Mouse (Mus musculus): ENCODE data around the gene Lpar6. TPM values are rescaled to one million over a fixed set of nuclear protein-coding genes. Genes with fewer than 3 reads are reported as not detected.

Lpar6 gene
- polyA plus RNA-seq, 1 experiment from 2014 or later: 11.5 TPM

GRCm38 (mm10) chr14:73271807-73272206 lies 34.1 kb downstream of the Lpar6 start:
- no peaks in the 10 kb centered on the region for H3K4me1 ChIP-seq (ENCODE audit: control insufficient read depth, insufficient read depth, low read length)
- WGBS: 61% methylated on average over 5 of the region's 5 CpGs
- no peak overlapping the region for H3K4me3 ChIP-seq (ENCODE audit: low read depth, low read length)
- DNase-seq (ENCODE audit: low spot score) (no peak), ATAC-seq (ENCODE audit: low read depth) (no peak)
- H3K27ac ChIP-seq (replicated peaks; ENCODE audit: low read depth, low read length): no peak overlapping the region
- no peaks in the 10 kb centered on the region for H3K9me3 ChIP-seq (ENCODE audit: control insufficient read depth, low read length)
- no peaks in the 10 kb centered on the region for H3K36me3 ChIP-seq (ENCODE audit: control insufficient read depth, insufficient read depth, low read length)
- no peaks in the 10 kb centered on the region for H3K27me3 ChIP-seq (replicated peaks; ENCODE audit: control insufficient read depth, insufficient read depth, low read length)
- no peak overlapping the region for H3K9ac ChIP-seq (ENCODE audit: low read depth, low read length)
- H3K4me2 ChIP-seq (ENCODE audit: low read depth, low read length): no peak overlapping the region

DNA sequence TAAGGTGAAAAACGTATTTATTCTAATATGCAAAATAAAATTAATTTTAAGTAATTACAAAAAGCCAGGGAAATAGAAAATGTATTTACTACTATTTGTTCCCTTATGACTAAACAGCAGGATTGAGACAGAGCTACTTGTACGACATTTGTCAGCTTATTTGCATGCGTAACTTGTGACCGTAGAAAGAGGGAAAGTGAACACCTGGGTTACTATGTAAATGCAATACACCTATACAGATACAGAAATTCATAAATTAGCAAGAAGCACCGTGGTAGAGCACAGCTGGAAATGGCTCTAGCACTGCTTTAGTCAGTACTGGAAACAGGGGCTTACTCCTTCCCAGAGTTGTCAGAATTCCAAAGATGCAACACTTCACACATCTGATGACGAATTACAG lies 41.4 kb downstream of the Lpar6 start:
- 78% methylated on average over 6 of the region's 6 CpGs for WGBS
- no peak for ATAC-seq (ENCODE audit: low read depth)

DNA sequence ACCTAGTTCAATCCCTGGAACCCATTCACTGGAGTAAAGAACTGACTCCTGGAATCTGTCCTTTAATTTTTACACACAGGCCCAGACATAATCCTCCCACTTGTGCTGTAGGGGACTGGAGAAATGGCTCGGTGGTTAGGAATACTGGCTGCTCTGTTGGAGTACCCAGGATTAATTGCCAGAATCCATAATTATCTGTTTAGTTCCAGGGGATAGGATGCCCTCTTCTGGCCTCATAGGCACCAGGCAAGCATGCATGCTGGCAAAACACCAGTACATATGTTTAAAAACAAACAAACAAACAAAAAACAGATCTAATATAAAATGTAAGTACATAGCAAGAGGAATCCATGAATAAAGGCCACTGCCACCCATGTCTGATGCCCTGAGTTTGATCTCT lies 43.3 kb downstream of the Lpar6 start:
- DNase-seq (ENCODE audit: low spot score): peak; percentile 15
- H3K4me3 ChIP-seq (ENCODE audit: low read depth, low read length): no peak overlapping the region
- H3K27me3 ChIP-seq (replicated peaks; ENCODE audit: control insufficient read depth, insufficient read depth, low read length): no peaks in the 10 kb centered on the region
- no peak overlapping the region for H3K27ac ChIP-seq (replicated peaks; ENCODE audit: low read depth, low read length)
- 20% methylated on average over 1 of the region's 1 CpGs for WGBS
- H3K36me3 ChIP-seq (ENCODE audit: control insufficient read depth, insufficient read depth, low read length): peaks cover 11% of the 10 kb centered on the region; the same call in 1 of the 2 replicates
- H3K9me3 ChIP-seq (ENCODE audit: control insufficient read depth, low read length): no peaks in the 10 kb centered on the region
- no peak overlapping the region for H3K9ac ChIP-seq (ENCODE audit: low read depth, low read length)
- no peak overlapping the region for H3K4me2 ChIP-seq (ENCODE audit: low read depth, low read length)
- H3K4me1 ChIP-seq (ENCODE audit: control insufficient read depth, insufficient read depth, low read length): no peaks in the 10 kb centered on the region
- no peak for ATAC-seq (ENCODE audit: low read depth)

More for the DNA sequence above, 41.4 kb downstream of the Lpar6 start:
- peaks cover 6% of the 10 kb centered on the region; the same call in 1 of the 2 replicates for H3K36me3 ChIP-seq (ENCODE audit: control insufficient read depth, insufficient read depth, low read length)
- H3K9me3 ChIP-seq (ENCODE audit: control insufficient read depth, low read length): no peaks in the 10 kb centered on the region
- H3K27me3 ChIP-seq (replicated peaks; ENCODE audit: control insufficient read depth, insufficient read depth, low read length): no peaks in the 10 kb centered on the region
- H3K9ac ChIP-seq (ENCODE audit: low read depth, low read length): no peak overlapping the region
- H3K4me3 ChIP-seq (ENCODE audit: low read depth, low read length): no peak overlapping the region
- H3K27ac ChIP-seq (replicated peaks; ENCODE audit: low read depth, low read length): no peak overlapping the region
- H3K4me2 ChIP-seq (ENCODE audit: low read depth, low read length): no peak overlapping the region
- no peaks in the 10 kb centered on the region for H3K4me1 ChIP-seq (ENCODE audit: control insufficient read depth, insufficient read depth, low read length)
- DNase-seq (ENCODE audit: low spot score): no peak

- Histone ChIP-seq H3K4me1 (ENCODE audit: control insufficient read depth, insufficient read depth, low read length) (no peaks in the 10 kb centered on the region), H3K9ac (ENCODE audit: low read depth, low read length) (no peak overlapping the region), H3K27ac (replicated peaks; ENCODE audit: low read depth, low read length) (no peak overlapping the region), H3K4me2 (ENCODE audit: low read depth, low read length) (no peak overlapping the region), H3K27me3 (replicated peaks; ENCODE audit: control insufficient read depth, insufficient read depth, low read length) (no peaks in the 10 kb centered on the region), H3K9me3 (ENCODE audit: control insufficient read depth, low read length) (no peaks in the 10 kb centered on the region), H3K36me3 (ENCODE audit: control insufficient read depth, insufficient read depth, low read length) (peaks cover 4% of the 10 kb centered on the region; the same call in 1 of the 2 replicates), H3K4me3 (ENCODE audit: low read depth, low read length) (no peak overlapping the region)
- DNase-seq (ENCODE audit: low spot score) (no peak), ATAC-seq (ENCODE audit: low read depth) (no peak)
- 92% methylated on average over 2 of the region's 2 CpGs for WGBS
These were observed 52.2 kb downstream of the Lpar6 start for GRCm38 (mm10) chr14:73289915-73290314.

GRCm38 (mm10) chr14:73292434-73292833 lies 54.7 kb downstream of the Lpar6 start:
- Histone ChIP-seq H3K4me2 (ENCODE audit: low read depth, low read length) (no peak overlapping the region), H3K27me3 (replicated peaks; ENCODE audit: control insufficient read depth, insufficient read depth, low read length) (no peaks in the 10 kb centered on the region), H3K9ac (ENCODE audit: low read depth, low read length) (no peak overlapping the region), H3K4me3 (ENCODE audit: low read depth, low read length) (no peak overlapping the region), H3K9me3 (ENCODE audit: control insufficient read depth, low read length) (no peaks in the 10 kb centered on the region), H3K36me3 (ENCODE audit: control insufficient read depth, insufficient read depth, low read length) (0 out of 2 replicates have a peak, but pooled peaks cover 3% of the 10 kb centered on the region), H3K27ac (replicated peaks; ENCODE audit: low read depth, low read length) (no peak overlapping the region), H3K4me1 (ENCODE audit: control insufficient read depth, insufficient read depth, low read length) (no peaks in the 10 kb centered on the region)
- 47% methylated on average over 1 of the region's 1 CpGs for whole genome bisulfite sequencing
- DNase-seq (ENCODE audit: low spot score): no peak
- peak; percentile 65; the same call in 1 of the 2 replicates for ATAC-seq (ENCODE audit: low read depth)

MicroRNA genes within 50 kb of the gene (microRNA counts, 519-probe panel; counts per million panel counts)
- microRNA mmu-miR-687: 19.3 counts per million

Small RNAs within 50 kb of the gene (microRNA-seq; reads per million reads assigned to microRNA genes)
- not detected for gene Mir687 (ENCODE audit: borderline number of aligned reads)

Other genes starting within 250 kb of the Lpar6 start
- gene Cysltr2, start 188.8 kb upstream of the Lpar6 start, polyA plus RNA-seq (2014; fragmentation: Nextera tagmentation; extraction: Ambion mirVana): 0.38 TPM in 1 of 2 replicates, not detected in the other
- 86.4 and 95.1 TPM in 2 replicates for gene Rcbtb2, start 114.9 kb upstream of the Lpar6 start, polyA plus RNA-seq (2014; fragmentation: Nextera tagmentation; extraction: Ambion mirVana)
- gene Rb1, start 87.9 kb downstream of the Lpar6 start, polyA plus RNA-seq (2014; fragmentation: Nextera tagmentation; extraction: Ambion mirVana): 30.1 and 30.4 TPM in 2 replicates
- 936 and 968 TPM in 2 replicates for gene Itm2b, start 147.4 kb downstream of the Lpar6 start, polyA plus RNA-seq (2014; fragmentation: Nextera tagmentation; extraction: Ambion mirVana)

Measured in embryonic facial prominence, embryonic 14.5 days (tissue).